Mouse (Mus musculus) spleen, postnatal 14 days (tissue): Measurements from ENCODE around the gene Tcf12.

Experiments used
- DNase-seq, 2 experiments: peaks; one replicate each; pipeline ENCODE4 v3.0.0; 2021 to 2022; ENCODE audit warnings: low spot score in 2 of 2

Tcf12 gene

GRCm38 (mm10) chr9:71805646-71806421, 305.8 kb downstream of the Tcf12 start:
- DNase-seq, result no peak

DNA sequence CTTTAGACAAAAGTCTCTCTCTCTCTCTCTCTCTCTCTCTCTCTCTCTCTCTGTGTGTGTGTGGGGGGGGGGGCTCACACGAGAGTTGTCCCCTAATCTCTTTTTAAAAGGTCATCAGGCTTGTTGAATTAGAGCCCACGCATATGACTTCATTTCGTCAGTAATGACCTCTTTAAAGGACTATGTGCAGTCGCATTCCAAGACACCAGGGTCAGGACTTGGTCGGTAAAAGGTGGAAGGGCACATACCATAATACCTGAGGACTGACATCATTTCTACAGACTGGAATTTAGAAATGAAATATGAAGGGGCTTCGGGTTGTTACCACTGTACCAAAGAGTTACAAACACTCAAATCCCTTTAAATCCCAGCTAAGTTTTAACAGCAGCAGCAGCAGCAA, 307.6 kb downstream of the Tcf12 start:
- no peak for DNase-seq

GRCm38 (mm10) chr9:71803281-71803680, 308.4 kb downstream of the Tcf12 start:
- DNase-seq, result no peak

GRCm38 (mm10) chr9:71799598-71799997, 312.1 kb downstream of the Tcf12 start:
- no peak for DNase-seq

- DNase-seq, result no peak
Observed at GRCm38 (mm10) chr9:71798176-71798575, 313.5 kb downstream of the Tcf12 start.
